ENCODE assay signal across 38 mouse cellular contexts in genomic region chr16:38388757-38389156, GRCm38 (mm10). TPM values are rescaled to one million over a fixed set of nuclear protein-coding genes. Genes with fewer than 3 reads are reported as not detected.
"Had no signal": no experiment of that assay in that cellular context is flagged by ENCODE, and none has a peak within 500 bp of the region (broad histone marks: within the 10 kb centered on the region; RNA-seq: fewer than 3 reads in every experiment).

No protein-coding gene starts in this region.

- H3K27ac ChIP-seq: embryonic facial prominence, embryonic 10.5 days; embryonic facial prominence, embryonic 12.5 days; embryonic facial prominence, embryonic 13.5 days; embryonic facial prominence, embryonic 15.5 days; forebrain, embryonic 10.5 days; forebrain, embryonic 12.5 days; forebrain, embryonic 13.5 days; forebrain, embryonic 15.5 days; heart, adult 2 months had no signal

- H3K27me3 ChIP-seq: embryonic facial prominence, embryonic 12.5 days; embryonic facial prominence, embryonic 13.5 days; embryonic facial prominence, embryonic 15.5 days; forebrain, embryonic 12.5 days; forebrain, embryonic 13.5 days; forebrain, embryonic 15.5 days had no signal

- H3K4me2 ChIP-seq: embryonic facial prominence, embryonic 12.5 days; embryonic facial prominence, embryonic 13.5 days; embryonic facial prominence, embryonic 15.5 days; forebrain, embryonic 12.5 days; forebrain, embryonic 13.5 days; forebrain, embryonic 15.5 days had no signal

- H3K9me3 ChIP-seq: embryonic facial prominence, embryonic 10.5 days; embryonic facial prominence, embryonic 12.5 days; embryonic facial prominence, embryonic 13.5 days; embryonic facial prominence, embryonic 15.5 days; forebrain, embryonic 10.5 days; forebrain, embryonic 12.5 days; forebrain, embryonic 13.5 days; forebrain, embryonic 15.5 days had no signal

- H3K4me3 ChIP-seq: embryonic facial prominence, embryonic 10.5 days; embryonic facial prominence, embryonic 12.5 days; embryonic facial prominence, embryonic 13.5 days; embryonic facial prominence, embryonic 15.5 days; erythroblast, embryonic 14.5 days; forebrain, embryonic 10.5 days; forebrain, embryonic 12.5 days; forebrain, embryonic 13.5 days; forebrain, embryonic 15.5 days; gastrocnemius, adult 2 months; heart, adult 2 months had no signal

- H3K4me1 ChIP-seq: embryonic facial prominence, embryonic 10.5 days; embryonic facial prominence, embryonic 12.5 days; embryonic facial prominence, embryonic 13.5 days; embryonic facial prominence, embryonic 15.5 days; forebrain, embryonic 10.5 days; forebrain, embryonic 12.5 days; forebrain, embryonic 13.5 days; forebrain, embryonic 15.5 days had no signal

- H3K36me3 ChIP-seq: embryonic facial prominence, embryonic 10.5 days; embryonic facial prominence, embryonic 12.5 days; embryonic facial prominence, embryonic 13.5 days; embryonic facial prominence, embryonic 15.5 days; forebrain, embryonic 10.5 days; forebrain, embryonic 12.5 days; forebrain, embryonic 15.5 days had no signal

- H3K9ac ChIP-seq: embryonic facial prominence, embryonic 12.5 days; embryonic facial prominence, embryonic 13.5 days; embryonic facial prominence, embryonic 15.5 days; forebrain, embryonic 12.5 days; forebrain, embryonic 13.5 days; forebrain, embryonic 15.5 days; forebrain, postnatal 0 days had no signal

- DNase-seq: cerebellum, adult 9-10 months; cerebellum, adult 9-11 months; cerebellum, postnatal 10 days; cerebellum, postnatal 14 days; cerebellum, postnatal 25 days; cerebellum, postnatal 36 days; embryo, embryonic 11 days; forebrain, postnatal 0 days; gastrocnemius, adult 2 months; gastrocnemius, postnatal 10 days; gastrocnemius, postnatal 14 days; gastrocnemius, postnatal 25 days; gastrocnemius, postnatal 36 days; heart, adult 18-20 months; heart, adult 2 months had no signal

RNA-seq across cellular contexts. Expression of gene Popdc2, which starts 26.7 kb away (rescaled TPM):
- total RNA-seq: granulocyte monocyte progenitor cell, adult 5-6 weeks had no signal

RNA-seq across cellular contexts. Expression of gene Gm21987, which starts 41.9 kb away (rescaled TPM):
- total RNA-seq: common myeloid progenitor, adult 5-6 weeks; forebrain, postnatal 0 days; gastrocnemius, adult 18-20 months; gastrocnemius, adult 2 months; gastrocnemius, adult 8-10 months; gastrocnemius, postnatal 10 days; gastrocnemius, postnatal 14 days; gastrocnemius, postnatal 25 days; gastrocnemius, postnatal 36 days; gastrocnemius, postnatal 4 days; granulocyte monocyte progenitor cell, adult 5-6 weeks; heart, adult 2 months; heart, adult 8-10 months had no signal
- polyA plus RNA-seq: cortical plate, adult 2 months; embryonic facial prominence, embryonic 10.5 days; embryonic facial prominence, embryonic 12.5 days; embryonic facial prominence, embryonic 13.5 days; embryonic facial prominence, embryonic 14.5 days; embryonic facial prominence, embryonic 15.5 days; forebrain, embryonic 10.5 days; forebrain, embryonic 11.5 days; forebrain, embryonic 12.5 days; forebrain, embryonic 13.5 days; forebrain, embryonic 14.5 days; forebrain, embryonic 15.5 days; forebrain, embryonic 16.5 days; forebrain, postnatal 0 days; frontal cortex, adult 2 months; gonadal fat pad, adult 2 months; heart, adult 2 months had no signal

RNA-seq across cellular contexts. Expression of gene Pla1a, which starts 44.2 kb away (rescaled TPM):
- total RNA-seq: common myeloid progenitor, adult 5-6 weeks; granulocyte monocyte progenitor cell, adult 5-6 weeks had no signal
- polyA plus RNA-seq: embryonic facial prominence, embryonic 10.5 days; embryonic facial prominence, embryonic 11.5 days; erythroblast, embryonic 14.5 days; forebrain, embryonic 10.5 days had no signal

RNA-seq across cellular contexts. Expression of gene Maats1, which starts 46.8 kb away (rescaled TPM):
- total RNA-seq: common myeloid progenitor, adult 5-6 weeks; gastrocnemius, adult 18-20 months; gastrocnemius, adult 2 months; gastrocnemius, adult 8-10 months; gastrocnemius, postnatal 14 days; gastrocnemius, postnatal 25 days; gastrocnemius, postnatal 36 days; granulocyte monocyte progenitor cell, adult 5-6 weeks; heart, adult 2 months; heart, adult 8-10 months had no signal
- polyA plus RNA-seq: erythroblast, embryonic 14.5 days had no signal
